Mouse (Mus musculus) lung, postnatal 0 days (tissue): Measurements from ENCODE around the gene Cmtm5.

Experiments
- CTCF ChIP-seq: IDR thresholded peaks from 2 replicates; pipeline ENCODE4 v1.5.1; 2016; ENCODE audit warnings: antibody characterized with exemption, mild to moderate bottlenecking
- EP300 ChIP-seq: IDR thresholded peaks from 2 replicates; pipeline ENCODE4 v1.6.1; 2016; ENCODE audit warnings: antibody characterized with exemption, mild to moderate bottlenecking, control low read depth

GRCm38 (mm10) chr14:54960769-54961168, 24.7 kb downstream of the Cmtm5 start:
- TF ChIP-seq EP300 (no peak), CTCF (no peak)
